Mouse (Mus musculus) R1 (cell line): ENCODE measurements around the gene Stat5a.
A peak's percentile ranks its signal among the peaks of the same experiment; 100 is the strongest.

Experiments used
- DNase-seq: peaks from one replicate; pipeline ENCODE4 v3.0.0-alpha.2; 2018; ENCODE audit warnings: low read depth, low spot score

Gene Stat5a

DNA sequence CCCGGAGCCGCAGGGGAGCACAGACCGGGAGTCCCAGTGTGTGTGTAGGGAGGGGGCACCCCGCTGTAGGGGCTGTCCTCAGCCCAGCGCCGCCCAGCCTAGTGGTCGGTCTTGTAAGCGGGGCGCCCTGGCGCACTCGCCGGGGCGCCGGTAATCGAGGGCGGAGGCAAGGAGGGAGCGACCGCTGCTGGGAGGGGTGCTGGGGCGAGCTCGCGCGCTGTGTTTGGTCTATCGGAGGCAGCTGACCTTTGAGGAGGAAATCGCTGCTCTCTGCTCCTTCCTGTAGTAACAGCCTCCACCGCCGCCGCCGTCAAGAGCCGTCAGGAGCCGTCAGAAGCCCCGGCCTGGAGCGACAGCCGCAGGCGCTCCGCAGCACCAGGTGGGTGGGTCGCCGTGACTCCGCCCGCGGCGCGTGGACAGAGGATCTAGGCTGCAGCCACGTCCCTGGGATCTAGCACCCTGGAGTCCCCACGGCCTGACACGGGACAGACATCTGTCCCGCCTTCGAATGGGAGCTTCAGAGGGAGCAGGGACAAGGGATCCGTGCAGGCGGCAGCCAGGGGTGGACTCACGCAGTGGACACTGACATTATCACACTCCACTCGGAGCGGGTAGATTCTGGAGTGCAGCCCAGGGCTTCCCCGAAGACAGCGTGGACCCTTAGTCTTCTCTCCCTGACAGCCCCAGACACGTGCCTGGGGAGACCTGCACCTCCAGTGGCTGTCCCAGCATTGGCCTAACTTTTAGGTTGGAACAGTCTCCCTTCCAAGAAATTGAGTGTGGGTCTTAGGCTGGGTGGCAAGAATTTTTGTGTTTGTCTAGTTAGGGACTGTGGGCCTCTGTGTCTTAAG lies 1.3 kb downstream of the Stat5a start:
- DNase-seq: peak; percentile 75

DNA sequence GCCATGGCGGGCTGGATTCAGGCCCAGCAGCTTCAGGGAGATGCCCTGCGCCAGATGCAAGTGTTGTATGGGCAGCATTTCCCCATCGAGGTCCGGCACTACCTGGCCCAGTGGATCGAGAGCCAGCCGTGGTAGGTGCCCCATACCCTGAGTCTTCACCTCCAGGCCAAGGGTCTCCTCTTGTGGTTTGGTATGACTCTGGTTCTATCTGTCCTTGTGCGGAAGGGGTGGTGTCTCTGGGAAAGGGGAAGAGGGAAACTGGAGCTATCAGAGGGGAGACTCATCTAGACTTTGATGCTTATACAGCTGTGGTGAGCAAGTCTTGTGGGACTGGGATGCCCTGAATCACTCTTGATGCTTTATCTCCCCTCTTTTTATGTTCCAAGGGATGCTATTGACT lies 2.2 kb downstream of the Stat5a start:
- no peak for DNase-seq

DNA sequence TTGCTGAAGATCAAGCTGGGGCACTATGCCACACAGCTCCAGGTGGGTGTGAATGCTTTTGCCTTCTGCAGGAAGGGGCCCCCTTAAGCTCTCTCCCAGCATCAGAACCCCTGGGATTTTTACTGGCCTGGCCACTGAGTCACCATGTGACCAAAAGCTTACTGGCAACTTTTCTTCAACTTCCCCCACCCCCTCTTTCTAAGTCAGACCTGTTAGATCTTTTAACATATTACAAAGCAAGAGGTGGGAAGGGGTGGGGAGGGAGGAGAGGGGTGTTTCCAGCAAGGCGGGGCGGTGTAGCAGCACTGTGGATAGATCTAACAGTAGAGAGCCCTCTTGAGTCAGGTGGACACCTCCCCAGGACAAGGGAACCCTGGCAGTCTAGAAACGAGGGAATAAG lies 2.7 kb downstream of the Stat5a start:
- DNase-seq: no peak

- no peak for DNase-seq
These were observed 4.0 kb downstream of the Stat5a start for GRCm38 (mm10) chr11:100863141-100863540.

DNA sequence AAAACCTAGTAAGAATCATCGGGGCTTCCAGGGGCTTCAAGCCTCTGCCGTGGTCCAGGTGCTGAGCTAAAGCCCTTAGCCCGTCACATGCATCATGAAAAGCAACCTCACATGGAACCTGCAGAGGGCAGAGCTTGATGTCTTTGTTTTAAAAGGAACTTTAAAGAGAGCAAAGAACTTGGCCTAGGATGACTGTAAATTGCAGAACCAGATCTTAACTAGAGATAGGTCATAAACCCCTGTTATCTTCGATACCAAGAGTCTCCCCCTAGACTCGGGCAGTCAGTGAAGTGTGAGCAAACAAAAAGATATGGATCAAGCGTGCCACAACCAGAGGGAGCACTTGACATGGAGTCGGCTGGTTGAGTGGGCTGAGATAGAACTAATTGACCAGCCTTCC lies 6.5 kb downstream of the Stat5a start:
- DNase-seq: no peak

GRCm38 (mm10) chr11:100870256-100870967 lies 11.3 kb downstream of the Stat5a start:
- no peak for DNase-seq

- no peak for DNase-seq
These were observed 11.8 kb downstream of the Stat5a start for GRCm38 (mm10) chr11:100870968-100871350.

GRCm38 (mm10) chr11:100875761-100876160 lies 16.6 kb downstream of the Stat5a start:
- DNase-seq: no peak

- no peak for DNase-seq
These were observed 20.3 kb downstream of the Stat5a start for GRCm38 (mm10) chr11:100879321-100880078.

DNA sequence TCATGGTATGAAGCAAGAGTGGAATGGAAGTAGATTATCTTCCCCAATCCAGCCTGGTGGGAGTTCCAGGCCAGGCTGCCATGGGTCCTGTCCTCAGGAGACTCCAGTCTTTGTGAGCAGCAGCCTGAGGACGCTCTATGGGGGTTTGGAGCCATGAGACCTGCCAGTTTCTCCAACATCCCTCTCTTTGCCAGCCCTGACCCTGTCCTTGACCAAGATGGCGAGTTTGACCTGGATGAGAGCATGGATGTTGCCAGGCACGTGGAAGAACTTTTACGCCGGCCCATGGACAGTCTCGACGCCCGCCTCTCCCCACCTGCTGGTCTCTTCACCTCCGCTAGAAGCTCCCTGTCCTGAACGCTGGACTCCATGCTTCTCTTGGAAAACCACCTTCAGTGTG lies 24.5 kb downstream of the Stat5a start:
- DNase-seq: no peak

GRCm38 (mm10) chr11:100885472-100885871 lies 26.3 kb downstream of the Stat5a start:
- no peak for DNase-seq

- no peak for DNase-seq
These were observed 27.1 kb downstream of the Stat5a start for GRCm38 (mm10) chr11:100886188-100886740.

GRCm38 (mm10) chr11:100887236-100887635 lies 28.1 kb downstream of the Stat5a start:
- no peak for DNase-seq

DNA sequence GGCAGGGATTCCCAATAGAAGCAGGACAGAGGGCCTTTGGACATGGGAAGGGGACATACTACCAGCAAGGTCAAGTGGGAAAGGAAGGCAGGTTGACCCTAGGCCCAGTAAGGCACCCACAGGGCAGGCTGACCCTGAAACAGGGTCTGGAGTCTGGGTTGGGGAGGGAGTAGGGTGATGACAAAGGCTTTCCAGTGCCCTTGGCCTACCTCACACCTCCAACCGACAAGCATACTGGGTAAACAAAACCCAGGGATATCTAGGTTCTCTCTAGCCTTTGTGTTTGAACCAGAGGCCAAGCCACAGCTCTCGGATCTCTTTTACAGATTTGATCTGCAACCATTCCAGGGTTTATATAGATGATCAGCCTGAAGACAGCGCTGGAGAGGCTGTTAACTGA lies 28.6 kb downstream of the Stat5a start:
- no peak for DNase-seq

- DNase-seq: no peak
These were observed 29.2 kb downstream of the Stat5a start for GRCm38 (mm10) chr11:100888348-100888820.

DNA sequence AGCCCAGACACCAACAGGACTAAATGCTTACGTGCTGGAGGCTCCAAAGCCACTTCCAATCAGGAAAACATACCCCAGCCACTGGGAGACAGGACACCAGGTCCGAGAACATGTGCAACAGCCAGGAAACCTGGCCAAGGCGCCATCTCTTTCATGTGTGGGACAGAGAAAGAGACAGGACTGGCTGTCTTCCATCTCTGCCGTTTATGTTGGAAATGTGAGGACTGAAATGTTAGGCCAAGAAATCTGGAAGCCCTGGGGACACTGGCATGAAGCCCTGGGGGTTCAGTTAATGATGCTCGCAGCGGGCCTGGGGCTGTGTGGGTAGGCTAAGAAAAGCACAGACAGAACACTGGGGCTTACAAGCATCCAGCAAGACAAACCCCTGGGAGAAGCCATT lies 31.3 kb downstream of the Stat5a start:
- no peak for DNase-seq

- no peak for DNase-seq
These were observed 32.3 kb downstream of the Stat5a start for GRCm38 (mm10) chr11:100891256-100892123.

GRCm38 (mm10) chr11:100892435-100892834 lies 33.3 kb downstream of the Stat5a start:
- DNase-seq: no peak

DNA sequence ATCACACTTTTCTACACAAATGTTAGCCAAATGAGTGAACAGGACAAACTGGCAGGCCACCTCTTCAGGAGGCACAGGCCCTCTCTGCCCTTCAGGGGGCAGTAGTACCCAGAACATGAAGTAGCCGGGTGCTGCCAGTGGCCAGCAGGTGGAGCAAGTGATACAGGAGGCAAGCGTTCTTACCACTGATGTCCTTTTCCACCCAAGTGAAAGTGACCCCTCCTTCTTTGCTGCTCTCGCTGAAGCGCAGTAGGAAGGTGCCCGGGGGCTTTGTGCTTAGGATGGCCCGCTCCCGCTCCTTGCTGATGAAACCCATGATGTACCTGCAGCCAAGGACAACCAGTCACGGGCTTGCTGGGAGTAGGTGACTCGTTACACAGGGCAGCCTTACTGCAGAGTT lies 34.3 kb downstream of the Stat5a start:
- peak; percentile 87 for DNase-seq

GRCm38 (mm10) chr11:100894146-100894918 lies 35.2 kb downstream of the Stat5a start:
- no peak for DNase-seq
